Mouse (Mus musculus) right cerebral cortex, postnatal 14 days (tissue): ENCODE measurements around the gene Col25a1.
A peak's percentile ranks its signal among the peaks of the same experiment; 100 is the strongest.

ENCODE experiments used
- DNase-seq: peaks from one replicate; pipeline ENCODE4 v3.0.0; 2022

The Col25a1 gene

GRCm38 (mm10) chr3:130387156-130387555, 255.9 kb downstream of the Col25a1 start:
- DNase-seq = no peak

GRCm38 (mm10) chr3:130389261-130389975, 258.1 kb downstream of the Col25a1 start:
- no peak for DNase-seq

- no peak for DNase-seq
Observed at GRCm38 (mm10) chr3:130396636-130397035, 265.3 kb downstream of the Col25a1 start.

GRCm38 (mm10) chr3:130400716-130401559, 269.6 kb downstream of the Col25a1 start:
- DNase-seq = peak; percentile 54

- DNase-seq = no peak
Observed at GRCm38 (mm10) chr3:130401560-130401852, 270.2 kb downstream of the Col25a1 start.

GRCm38 (mm10) chr3:130404525-130405409, 273.5 kb downstream of the Col25a1 start:
- DNase-seq = no peak

- DNase-seq = no peak
Observed at GRCm38 (mm10) chr3:130407201-130407600, 275.9 kb downstream of the Col25a1 start.

GRCm38 (mm10) chr3:130413239-130413638, 281.9 kb downstream of the Col25a1 start:
- DNase-seq = no peak

GRCm38 (mm10) chr3:130418951-130419350, 287.6 kb downstream of the Col25a1 start:
- no peak for DNase-seq

- no peak for DNase-seq
Observed at GRCm38 (mm10) chr3:130428796-130429195, 297.5 kb downstream of the Col25a1 start.

- DNase-seq = no peak
Observed at GRCm38 (mm10) chr3:130430052-130430451, 298.8 kb downstream of the Col25a1 start.

GRCm38 (mm10) chr3:130432818-130433217, 301.5 kb downstream of the Col25a1 start:
- DNase-seq = no peak

- no peak for DNase-seq
Observed at GRCm38 (mm10) chr3:130436956-130437355, 305.7 kb downstream of the Col25a1 start.

GRCm38 (mm10) chr3:130439767-130440166, 308.5 kb downstream of the Col25a1 start:
- DNase-seq = no peak

GRCm38 (mm10) chr3:130440689-130441088, 309.4 kb downstream of the Col25a1 start:
- DNase-seq = no peak

GRCm38 (mm10) chr3:130443842-130444627, 312.7 kb downstream of the Col25a1 start:
- DNase-seq = no peak

GRCm38 (mm10) chr3:130449864-130450263, 318.6 kb downstream of the Col25a1 start:
- DNase-seq = no peak

GRCm38 (mm10) chr3:130465371-130465770, 334.1 kb downstream of the Col25a1 start:
- DNase-seq = no peak

GRCm38 (mm10) chr3:130473211-130473768, 342.0 kb downstream of the Col25a1 start:
- no peak for DNase-seq

GRCm38 (mm10) chr3:130473970-130474369, 342.7 kb downstream of the Col25a1 start:
- no peak for DNase-seq

GRCm38 (mm10) chr3:130482513-130482912, 351.2 kb downstream of the Col25a1 start:
- DNase-seq = no peak

- no peak for DNase-seq
Observed at GRCm38 (mm10) chr3:130488839-130489238, 357.5 kb downstream of the Col25a1 start.
